Mouse (Mus musculus): ENCODE measurements around the gene Rsph3b. TPM values are rescaled to one million over a fixed set of nuclear protein-coding genes. Genes with fewer than 3 reads are reported as not detected.
A peak's percentile ranks its signal among the peaks of the same experiment; 100 is the strongest.

Gene Rsph3b
- polyA plus RNA-seq, 1 experiment: 16.7 TPM

DNA sequence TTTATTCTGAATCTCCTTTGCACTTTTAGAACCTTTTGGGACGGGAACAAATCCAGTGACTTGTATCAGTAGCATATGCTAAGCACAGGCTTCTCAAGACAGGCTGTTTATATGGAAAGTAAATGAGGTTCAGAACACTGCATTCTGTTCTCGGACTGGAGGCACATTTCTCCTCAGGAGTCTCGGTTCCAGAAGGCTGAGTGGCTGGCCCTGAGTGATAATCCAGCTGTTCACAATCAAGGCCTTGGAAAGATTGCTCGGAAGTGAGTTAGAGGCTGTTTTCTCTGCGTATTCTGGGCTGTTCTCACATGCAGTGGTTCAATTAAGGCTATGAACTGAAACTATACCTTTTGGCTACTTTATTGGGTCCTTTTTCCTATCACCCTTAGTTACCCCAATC lies 82.9 kb downstream of the Rsph3b start:
- TF ChIP-seq POLR2A (IDR thresholded peaks at IDR 0.05; ENCODE audit: borderline replicate concordance, insufficient read depth, low read length) (no peak), CTCF (IDR thresholded peaks at IDR 0.05; ENCODE audit: borderline replicate concordance, insufficient read depth, low read depth, low read length) (no peak)
- WGBS: 71% methylated on average over 5 of the region's 5 CpGs
- no peaks in the 10 kb centered on the region; the same call in 1 of the 2 replicates for H3K4me1 ChIP-seq (ENCODE audit: control insufficient read depth, insufficient read depth, low read length)

DNA sequence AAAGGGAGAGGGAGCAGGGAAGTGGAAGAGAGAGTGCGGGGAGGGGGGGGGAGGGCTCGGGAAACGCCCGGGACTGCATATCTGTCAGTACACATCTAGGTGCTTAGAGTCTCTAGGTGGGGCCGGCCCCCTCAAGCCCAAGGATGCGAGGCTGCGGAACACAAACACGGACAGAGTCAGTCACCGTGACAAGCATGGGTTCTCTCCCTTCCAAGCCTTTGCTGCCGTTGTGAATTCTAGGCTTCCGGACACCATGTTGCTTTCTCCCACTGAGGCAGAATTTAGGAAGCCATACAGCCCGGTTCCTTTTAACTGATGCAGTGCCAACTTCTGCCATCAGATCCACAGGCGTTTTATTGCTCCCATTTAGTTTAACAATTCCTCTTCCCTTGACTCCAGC lies 83.6 kb downstream of the Rsph3b start:
- no peak overlapping the region for H3K4me3 ChIP-seq (replicated peaks; ENCODE audit: insufficient read depth, low read depth, low read length)
- no peak for DNase-seq
- no peaks in the 10 kb centered on the region for H3K27me3 ChIP-seq (ENCODE audit: control insufficient read depth, insufficient read depth, low read length)
- WGBS: 50% methylated on average over 13 of the region's 13 CpGs
- no peak overlapping the region for H3K27ac ChIP-seq (ENCODE audit: insufficient read depth, low read length)
- no peak for TF ChIP-seq POLR2A (IDR thresholded peaks at IDR 0.05; ENCODE audit: borderline replicate concordance, insufficient read depth, low read length)
- TF ChIP-seq CTCF (IDR thresholded peaks at IDR 0.05; ENCODE audit: borderline replicate concordance, insufficient read depth, low read depth, low read length): no peak
- no peaks in the 10 kb centered on the region; the same call in 1 of the 2 replicates for H3K4me1 ChIP-seq (ENCODE audit: control insufficient read depth, insufficient read depth, low read length)

More for the DNA sequence above, 82.9 kb downstream of the Rsph3b start:
- DNase-seq: no peak
- Histone ChIP-seq H3K27me3 (ENCODE audit: control insufficient read depth, insufficient read depth, low read length) (no peaks in the 10 kb centered on the region), H3K27ac (ENCODE audit: insufficient read depth, low read length) (no peak overlapping the region), H3K4me3 (replicated peaks; ENCODE audit: insufficient read depth, low read depth, low read length) (no peak overlapping the region)

DNA sequence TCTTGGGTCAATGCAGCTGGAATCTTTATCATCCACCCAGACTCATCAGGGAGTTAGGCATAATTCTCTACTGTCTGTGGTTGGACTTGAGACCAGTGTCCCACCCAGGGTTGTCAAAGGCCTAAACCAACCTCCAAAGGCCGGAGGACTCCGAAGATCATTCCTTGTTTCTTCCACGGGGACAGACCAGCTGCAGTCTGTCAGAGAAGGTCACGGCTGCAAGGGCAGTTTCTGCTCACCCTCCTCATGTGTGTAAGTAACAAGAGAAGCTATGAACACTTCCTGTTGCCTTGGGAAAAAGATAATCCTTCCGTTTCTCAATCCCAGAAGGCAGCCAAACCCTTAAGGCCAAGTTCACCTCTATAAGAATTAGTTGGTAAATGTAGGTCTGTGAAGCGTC lies 85.0 kb downstream of the Rsph3b start:
- DNase-seq: no peak
- H3K4me3 ChIP-seq (replicated peaks; ENCODE audit: insufficient read depth, low read depth, low read length): no peak overlapping the region
- no peaks in the 10 kb centered on the region for H3K27me3 ChIP-seq (ENCODE audit: control insufficient read depth, insufficient read depth, low read length)
- no peaks in the 10 kb centered on the region; the same call in 1 of the 2 replicates for H3K4me1 ChIP-seq (ENCODE audit: control insufficient read depth, insufficient read depth, low read length)
- no peak for TF ChIP-seq POLR2A (IDR thresholded peaks at IDR 0.05; ENCODE audit: borderline replicate concordance, insufficient read depth, low read length)
- TF ChIP-seq CTCF (IDR thresholded peaks at IDR 0.05; ENCODE audit: borderline replicate concordance, insufficient read depth, low read depth, low read length): no peak
- H3K27ac ChIP-seq (ENCODE audit: insufficient read depth, low read length): no peak overlapping the region
- WGBS: 93% methylated on average over 6 of the region's 6 CpGs

DNA sequence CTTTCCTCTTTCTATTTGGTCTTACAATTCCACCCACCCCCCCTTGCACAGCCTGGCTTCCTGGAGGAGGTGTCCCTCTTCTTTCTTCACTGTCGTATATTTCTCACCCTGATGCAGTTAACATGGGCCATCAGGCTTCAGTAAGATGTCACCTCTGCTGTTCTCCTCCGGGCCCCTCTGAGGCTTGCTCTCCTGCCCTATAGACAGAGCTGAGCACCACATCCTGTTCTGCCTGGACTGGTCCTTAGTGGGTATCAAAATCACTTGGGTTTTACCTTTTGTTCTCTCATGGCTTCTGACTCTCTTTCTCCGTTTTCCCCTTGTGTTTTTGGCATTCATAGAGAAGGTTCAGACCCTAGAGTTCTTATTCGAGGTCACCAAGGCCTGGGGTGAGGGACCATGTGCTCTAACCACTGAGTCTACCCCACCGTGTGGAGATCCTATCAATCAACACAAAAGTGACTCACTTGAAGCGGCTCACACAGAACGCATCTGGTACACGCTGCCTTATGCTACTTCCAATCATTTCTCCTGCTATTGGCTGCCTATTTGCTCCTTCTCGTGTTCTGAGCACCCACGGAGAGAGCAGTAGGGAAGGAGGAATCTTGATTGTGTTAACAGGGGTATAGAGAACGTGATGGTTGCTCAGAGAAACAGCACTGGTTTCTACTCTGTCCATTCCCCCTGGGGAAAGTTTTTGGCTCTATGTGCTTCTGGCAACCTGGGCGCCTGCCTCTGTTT lies 86.3 kb downstream of the Rsph3b start:
- WGBS: 58% methylated on average over 12 of the region's 12 CpGs
- H3K4me3 ChIP-seq (replicated peaks; ENCODE audit: insufficient read depth, low read depth, low read length): peak overlapping the region; percentile 42
- H3K27me3 ChIP-seq (ENCODE audit: control insufficient read depth, insufficient read depth, low read length): no peaks in the 10 kb centered on the region
- no peak overlapping the region for H3K27ac ChIP-seq (ENCODE audit: insufficient read depth, low read length)
- H3K4me1 ChIP-seq (ENCODE audit: control insufficient read depth, insufficient read depth, low read length): no peaks in the 10 kb centered on the region; the same call in 1 of the 2 replicates
- TF ChIP-seq CTCF (IDR thresholded peaks at IDR 0.05; ENCODE audit: borderline replicate concordance, insufficient read depth, low read depth, low read length) (no peak), POLR2A (IDR thresholded peaks at IDR 0.05; ENCODE audit: borderline replicate concordance, insufficient read depth, low read length) (no peak)
- no peak for DNase-seq

DNA sequence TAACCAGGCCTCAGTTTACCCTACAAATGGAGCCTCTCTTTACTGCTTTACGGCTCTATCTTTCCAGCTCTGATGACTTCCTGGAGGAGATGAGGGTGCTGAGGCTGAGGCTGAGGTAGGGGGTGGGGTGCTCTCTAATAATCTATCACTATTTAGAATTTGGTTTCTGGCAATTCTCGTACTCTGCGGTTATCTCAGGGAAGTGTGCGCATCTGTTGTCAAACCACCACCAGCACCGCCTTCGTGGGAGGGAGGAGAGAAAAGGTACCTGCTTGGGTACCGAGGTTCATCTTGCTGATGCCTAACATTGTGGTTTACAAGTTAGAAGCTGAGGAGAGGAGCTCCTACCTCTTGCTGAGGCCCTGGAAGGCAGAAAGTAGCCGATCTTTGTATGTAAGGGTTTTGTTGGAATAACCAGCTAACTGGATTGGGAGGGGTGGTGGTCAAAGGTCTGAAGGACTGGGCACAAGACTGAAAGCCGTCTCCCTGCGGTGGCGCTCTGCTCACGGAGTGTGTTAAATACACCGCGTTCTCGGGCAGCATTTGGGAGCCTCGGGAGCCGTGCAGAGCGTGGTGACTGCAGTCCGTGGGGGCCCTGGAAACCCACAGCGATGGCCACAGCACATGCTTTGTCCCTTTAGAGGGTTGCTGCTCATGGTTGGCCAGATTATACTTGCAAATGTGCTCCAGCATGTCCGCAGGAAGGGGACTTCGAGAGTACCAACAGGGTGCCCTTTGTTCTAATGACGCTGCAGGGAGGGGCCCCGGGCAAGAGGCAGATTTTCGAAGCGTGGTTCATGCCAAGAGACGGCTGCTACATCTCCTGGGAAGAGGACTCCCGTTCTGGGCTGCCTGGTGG lies 87.1 kb downstream of the Rsph3b start:
- H3K4me3 ChIP-seq (replicated peaks; ENCODE audit: insufficient read depth, low read depth, low read length): peak overlapping the region; percentile 42
- TF ChIP-seq CTCF (IDR thresholded peaks at IDR 0.05; ENCODE audit: borderline replicate concordance, insufficient read depth, low read depth, low read length): no peak
- TF ChIP-seq POLR2A (IDR thresholded peaks at IDR 0.05; ENCODE audit: borderline replicate concordance, insufficient read depth, low read length): no peak
- 17% methylated on average over 28 of the region's 28 CpGs for WGBS
- H3K27ac ChIP-seq (ENCODE audit: insufficient read depth, low read length): no peak overlapping the region
- DNase-seq: peak; percentile 54 to 57
- no peaks in the 10 kb centered on the region for H3K4me1 ChIP-seq (ENCODE audit: control insufficient read depth, insufficient read depth, low read length)
- H3K27me3 ChIP-seq (ENCODE audit: control insufficient read depth, insufficient read depth, low read length): no peaks in the 10 kb centered on the region

DNA sequence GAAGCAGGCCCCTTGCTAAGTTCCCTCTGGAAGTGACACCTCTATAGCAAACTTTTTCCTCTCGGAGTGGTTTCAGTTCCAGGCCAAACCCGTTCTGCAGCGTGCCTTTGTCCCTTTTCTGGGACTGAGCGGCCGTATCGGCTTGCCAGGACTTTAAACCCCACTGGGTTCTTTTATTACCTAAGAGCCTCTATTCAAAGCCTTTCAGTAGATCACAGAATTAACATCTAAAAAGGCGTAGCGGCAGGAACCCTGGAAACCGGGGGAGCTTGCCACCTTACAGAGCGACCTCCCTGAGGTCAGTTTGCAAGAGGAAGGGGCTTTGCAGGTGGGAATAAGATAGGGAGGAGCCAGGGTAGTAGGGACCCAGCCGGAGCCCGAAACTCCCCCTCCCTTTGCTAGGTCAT lies 88.0 kb downstream of the Rsph3b start:
- TF ChIP-seq POLR2A (IDR thresholded peaks at IDR 0.05; ENCODE audit: borderline replicate concordance, insufficient read depth, low read length): no peak
- no peak for TF ChIP-seq CTCF (IDR thresholded peaks at IDR 0.05; ENCODE audit: borderline replicate concordance, insufficient read depth, low read depth, low read length)
- DNase-seq: no peak
- WGBS: 79% methylated on average over 12 of the region's 12 CpGs
- Histone ChIP-seq H3K27ac (ENCODE audit: insufficient read depth, low read length) (no peak overlapping the region), H3K4me3 (replicated peaks; ENCODE audit: insufficient read depth, low read depth, low read length) (no peak overlapping the region), H3K4me1 (ENCODE audit: control insufficient read depth, insufficient read depth, low read length) (no peaks in the 10 kb centered on the region), H3K27me3 (ENCODE audit: control insufficient read depth, insufficient read depth, low read length) (no peaks in the 10 kb centered on the region)

DNA sequence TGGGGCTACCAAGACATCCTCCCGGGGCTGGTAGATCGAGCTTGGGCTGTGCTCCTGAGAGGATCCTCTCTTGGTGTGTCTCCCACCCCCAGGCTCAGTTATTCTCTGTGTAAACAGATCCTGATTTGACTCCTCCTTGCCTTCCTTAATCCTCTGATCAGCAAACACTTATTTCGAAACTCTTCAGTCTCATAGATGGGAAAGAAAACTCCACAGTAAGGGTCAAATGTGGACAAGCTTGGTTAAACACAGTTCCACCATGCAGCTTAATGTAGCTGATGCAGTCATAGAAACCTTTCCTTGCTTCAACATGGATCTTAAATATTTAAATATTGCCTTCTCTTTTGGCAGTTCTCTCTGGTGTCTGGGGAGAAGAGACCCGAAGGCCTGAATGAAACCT lies 88.4 kb downstream of the Rsph3b start:
- Histone ChIP-seq H3K27ac (ENCODE audit: insufficient read depth, low read length) (no peak overlapping the region; the same call in 1 of the 2 replicates), H3K27me3 (ENCODE audit: control insufficient read depth, insufficient read depth, low read length) (no peaks in the 10 kb centered on the region), H3K4me1 (ENCODE audit: control insufficient read depth, insufficient read depth, low read length) (no peaks in the 10 kb centered on the region), H3K4me3 (replicated peaks; ENCODE audit: insufficient read depth, low read depth, low read length) (no peak overlapping the region)
- no peak for DNase-seq
- no peak for TF ChIP-seq POLR2A (IDR thresholded peaks at IDR 0.05; ENCODE audit: borderline replicate concordance, insufficient read depth, low read length)
- TF ChIP-seq CTCF (IDR thresholded peaks at IDR 0.05; ENCODE audit: borderline replicate concordance, insufficient read depth, low read depth, low read length): no peak
- WGBS: 66% methylated on average over 4 of the region's 4 CpGs

Other genes with a start within 250 kb of the Rsph3b start
- 12.1 and 16.1 TPM in 2 replicates for gene Ezr, start 165.9 kb downstream of the Rsph3b start, polyA plus RNA-seq (2012; rRNA removed)
- gene Tagap1, start 12.5 kb upstream of the Rsph3b start, polyA plus RNA-seq (2012; rRNA removed): 35.8 and 38.7 TPM in 2 replicates
- 77.2 and 83.7 TPM in 2 replicates for gene Rnaset2b, start 22.0 kb upstream of the Rsph3b start, polyA plus RNA-seq (2012; rRNA removed)
- 1.4 and 1.5 TPM in 2 replicates for gene Gm49721, start 30.2 kb upstream of the Rsph3b start, polyA plus RNA-seq (2012; rRNA removed)
- 0.33 and 0.68 TPM in 2 replicates for gene Gm1604a, start 76.9 kb upstream of the Rsph3b start, polyA plus RNA-seq (2012; rRNA removed)
- 20.6 and 23.4 TPM in 2 replicates for gene Rps6ka2, start 221.4 kb upstream of the Rsph3b start, polyA plus RNA-seq (2012; rRNA removed)

Measured in cerebellum, adult 2 months (tissue).